Mouse (Mus musculus): ENCODE measurements around the gene Uso1.

- TF ChIP-seq MAFK (IDR thresholded peaks at IDR 0.05; ENCODE audit: insufficient read depth, low read depth, low read length) = no peak
- TF ChIP-seq CHD2 (IDR thresholded peaks at IDR 0.05; ENCODE audit: low read depth, low read length) = no peak
- no peak for TF ChIP-seq ZNF384 (IDR thresholded peaks at IDR 0.05; ENCODE audit: low read depth, low read length)
- TF ChIP-seq HCFC1 (IDR thresholded peaks at IDR 0.05; ENCODE audit: borderline replicate concordance, insufficient read depth, low read length) = no peak
Measured at GRCm38 (mm10) chr5:92143665-92144064, 5.9 kb downstream of the Uso1 start.

Measured in ES-E14 (cell line).